Mouse (Mus musculus): ENCODE measurements around the gene Nsdhl. TPM values are rescaled to one million over a fixed set of nuclear protein-coding genes. Genes with fewer than 3 reads are reported as not detected.
A peak's percentile ranks its signal among the peaks of the same experiment; 100 is the strongest.

The Nsdhl gene
- total and polyA plus RNA-seq, 3 experiments = 18.0 to 69.9 (median 35.5) TPM

DNA sequence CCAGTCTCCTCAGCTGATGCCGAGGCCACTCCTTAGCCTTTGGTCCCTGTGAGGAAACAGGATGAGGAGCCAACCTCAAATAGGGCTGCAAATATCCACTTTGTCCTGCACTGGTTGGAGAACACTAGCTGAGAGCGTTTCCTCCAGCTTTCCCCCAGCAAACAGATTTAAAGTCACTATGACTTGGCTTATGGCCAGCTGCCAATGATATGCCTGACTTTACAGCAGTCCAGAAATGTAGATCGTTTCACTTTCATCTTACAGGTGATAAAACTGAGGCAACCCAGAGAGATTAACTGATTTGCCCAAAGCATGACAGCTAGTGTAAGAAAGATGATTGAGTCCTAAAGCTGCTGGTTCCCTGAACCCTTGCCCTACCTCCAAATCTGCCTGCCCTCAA lies 77.2 kb downstream of the Nsdhl start:
- DNase-seq = no peak

GRCm38 (mm10) chrX:73003110-73003509 lies 84.8 kb downstream of the Nsdhl start:
- no peak for DNase-seq

- no peak for DNase-seq
Observed at GRCm38 (mm10) chrX:73005678-73006077, 87.3 kb downstream of the Nsdhl start.

DNA sequence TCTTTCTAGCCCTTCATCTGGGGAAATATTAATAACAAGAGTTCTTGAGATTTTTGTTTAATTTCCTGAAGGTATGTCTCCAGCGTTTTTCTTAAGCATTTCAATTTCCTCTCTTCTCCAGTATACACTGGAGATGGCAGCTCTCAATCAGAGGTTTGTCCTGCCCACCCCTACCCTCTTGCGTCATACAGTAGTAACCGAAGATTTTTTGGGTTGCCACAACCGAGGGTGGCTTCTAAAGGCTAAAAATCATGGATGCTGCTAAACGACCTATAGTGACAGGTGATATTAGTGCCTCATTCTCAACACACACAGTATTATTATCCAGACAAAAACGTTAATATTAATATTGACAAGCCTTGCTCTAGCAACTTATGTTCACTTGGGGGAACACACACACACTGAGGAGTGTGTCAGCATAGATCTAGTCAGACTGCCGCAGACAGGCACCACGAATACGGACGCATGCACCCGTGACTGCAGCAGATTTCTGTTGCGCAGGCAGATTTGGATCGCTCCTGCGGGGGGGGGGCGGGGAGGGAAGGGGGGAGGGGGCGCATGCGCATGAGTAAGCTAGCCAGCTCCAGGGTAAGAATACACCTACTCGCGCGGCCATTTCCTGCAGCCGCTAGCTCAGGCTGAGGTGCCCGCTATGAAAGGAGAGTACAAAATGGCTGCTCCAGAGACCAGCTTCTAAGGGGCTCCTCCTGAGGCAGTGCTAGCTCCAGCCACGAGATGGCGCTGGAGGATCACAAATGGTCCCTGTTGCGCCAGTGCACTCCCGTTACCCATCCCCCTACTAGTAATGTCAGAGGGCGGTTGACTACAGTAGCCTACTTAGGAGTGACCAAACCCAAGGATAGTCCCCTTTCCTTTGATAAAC lies 89.5 kb downstream of the Nsdhl start:
- peak; percentile 94 for DNase-seq

Small RNA genes lying within 50 kb of the gene (microRNA-seq; reads per million reads assigned to microRNA genes)
- 0 reads per million in 2 experiments for gene Mir2137

Other genes with a start within 250 kb of the Nsdhl start
- under 1 TPM in 1 of 2 experiments, not detected in 1; 0.35 TPM for gene Gabrq, start 93.4 kb upstream of the Nsdhl start, total RNA-seq (2021)
- gene Gabrq, start 93.4 kb upstream of the Nsdhl start, polyA plus RNA-seq (2012; rRNA removed) = 0.13 and 0.15 TPM in 2 replicates
- gene Cetn2, start 146 bp upstream of the Nsdhl start, total RNA-seq (2021) = 10 to 100 TPM; 44.1 to 53.6 TPM
- gene Cetn2, start 146 bp upstream of the Nsdhl start, polyA plus RNA-seq (2012; rRNA removed) = 1.6 and 2.1 TPM in 2 replicates
- 1 to 10 TPM; 2.4 to 3.6 TPM for gene Zfp185, start 68.8 kb downstream of the Nsdhl start, total RNA-seq (2021)
- 2.4 and 2.5 TPM in 2 replicates for gene Zfp185, start 68.8 kb downstream of the Nsdhl start, polyA plus RNA-seq (2012; rRNA removed)
- gene Pnma5, start 118.5 kb downstream of the Nsdhl start, total RNA-seq (2021) = under 1 TPM; 0.24 to 0.32 TPM
- gene Pnma5, start 118.5 kb downstream of the Nsdhl start, polyA plus RNA-seq (2012; rRNA removed) = not detected in 2 replicates
- under 1 TPM; 0.14 to 0.41 TPM for gene Pnma3, start 146.2 kb downstream of the Nsdhl start, total RNA-seq (2021)
- 0.17 and 0.19 TPM in 2 replicates for gene Pnma3, start 146.2 kb downstream of the Nsdhl start, polyA plus RNA-seq (2012; rRNA removed)
- gene Xlr4a, start 163.9 kb downstream of the Nsdhl start, total RNA-seq (2021) = 1 to 10 TPM in 1 of 2 experiments, not detected in 1; 2.0 TPM
- not detected in 2 replicates for gene Xlr4a, start 163.9 kb downstream of the Nsdhl start, polyA plus RNA-seq (2012; rRNA removed)
- gene Xlr3a, start 178.5 kb downstream of the Nsdhl start, total RNA-seq (2021) = 1 to 10 TPM in 1 of 2 experiments, not detected in 1; 3.5 TPM
- 0.92 TPM in 1 of 2 replicates, not detected in the other for gene Xlr3a, start 178.5 kb downstream of the Nsdhl start, polyA plus RNA-seq (2012; rRNA removed)
- gene Gm14685, start 198.5 kb downstream of the Nsdhl start, total RNA-seq (2021) = not detected
- not detected in 2 replicates for gene Gm14685, start 198.5 kb downstream of the Nsdhl start, polyA plus RNA-seq (2012; rRNA removed)
- not detected for gene Xlr5b, start 230.2 kb downstream of the Nsdhl start, total RNA-seq (2021)
- not detected in 2 replicates for gene Xlr5b, start 230.2 kb downstream of the Nsdhl start, polyA plus RNA-seq (2012; rRNA removed)
- under 1 TPM; 0.12 to 0.31 TPM for gene DXBay18, start 230.9 kb downstream of the Nsdhl start, total RNA-seq (2021)
- gene DXBay18, start 230.9 kb downstream of the Nsdhl start, polyA plus RNA-seq (2012; rRNA removed) = not detected in 2 replicates

Data from adrenal gland, adult 2 months (tissue).